Mouse (Mus musculus) mesoderm, embryonic 11.5 days (tissue): Measurements from ENCODE around the gene Repin1.

Source experiments
- DNase-seq: peaks from one replicate; pipeline ENCODE4 v3.0.0-alpha.2; 2012; ENCODE audit warnings: low read depth, low spot score

Repin1 gene

GRCm38 (mm10) chr6:48626464-48626863 lies 32.8 kb downstream of the Repin1 start, which contains the start of gene AI854703:
Gene AI854703, plus strand, starts transcription at chr6:48626764.
- no peak for DNase-seq

- peak; percentile 59 for DNase-seq
Measured at GRCm38 (mm10) chr6:48626984-48627383, 33.3 kb downstream of the Repin1 start.

- no peak for DNase-seq
Measured at GRCm38 (mm10) chr6:48627511-48627924, 33.8 kb downstream of the Repin1 start.

DNA sequence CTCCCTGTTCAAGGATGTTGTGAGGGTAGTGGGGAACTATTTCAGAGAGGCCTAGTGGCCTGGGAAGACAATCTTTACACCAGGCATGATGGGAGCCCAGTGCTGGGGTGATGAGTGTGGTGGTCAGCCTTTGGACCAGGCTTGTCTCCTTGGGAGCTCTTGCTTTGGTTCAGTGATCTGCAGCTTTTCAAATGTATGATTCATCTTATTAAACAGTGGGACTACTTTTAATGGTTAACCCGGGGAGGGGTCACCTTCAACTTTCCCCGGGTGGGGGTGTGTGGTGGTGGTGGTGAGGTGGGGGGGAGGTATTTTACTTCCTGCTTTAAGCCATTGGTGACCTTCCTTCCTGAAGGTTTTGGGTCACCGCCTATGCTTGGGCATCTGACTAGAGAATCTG lies 34.7 kb downstream of the Repin1 start:
- DNase-seq = no peak

DNA sequence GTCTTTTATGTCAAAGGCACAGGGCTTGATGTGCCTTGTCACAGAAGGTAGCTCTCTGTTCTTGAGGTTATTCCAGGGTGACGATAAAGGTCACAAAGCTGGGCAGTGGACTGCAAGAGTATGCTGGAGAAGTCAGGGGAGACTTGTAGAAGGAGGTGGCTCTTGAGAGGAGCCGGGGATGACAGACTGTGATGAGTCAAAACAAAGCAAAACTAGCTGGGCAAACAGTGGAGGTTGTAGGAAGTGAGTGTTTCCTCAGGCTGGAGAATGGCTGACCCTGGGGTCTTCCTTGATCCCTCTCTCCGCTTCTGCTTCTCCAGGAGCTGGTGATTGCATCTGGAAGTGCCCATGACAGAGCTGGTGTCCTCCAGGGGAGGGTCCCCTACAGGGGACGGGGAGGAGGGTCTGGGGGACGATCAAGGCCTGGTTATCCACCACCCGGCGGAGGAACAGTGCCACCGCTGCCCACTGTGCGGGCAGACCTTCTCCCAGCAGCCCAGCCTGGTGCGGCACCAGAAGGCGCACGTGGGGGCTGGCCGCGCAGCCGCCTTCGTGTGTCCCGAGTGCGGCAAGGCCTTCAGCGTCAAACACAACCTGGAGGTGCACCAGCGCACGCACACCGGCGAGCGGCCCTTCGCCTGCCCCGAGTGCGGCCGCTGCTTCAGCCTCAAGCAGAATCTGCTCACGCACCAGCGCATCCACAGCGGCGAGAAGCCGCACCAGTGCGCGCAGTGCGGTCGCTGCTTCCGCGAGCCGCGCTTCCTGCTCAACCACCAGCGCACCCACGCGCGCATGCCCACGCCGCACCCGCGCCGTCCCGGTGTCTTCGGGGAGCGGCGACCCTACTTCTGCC lies 35.4 kb downstream of the Repin1 start:
- peak; percentile 39 for DNase-seq

- no peak for DNase-seq
Measured at GRCm38 (mm10) chr6:48629661-48630034, 36.0 kb downstream of the Repin1 start.

GRCm38 (mm10) chr6:48630831-48631230 lies 37.1 kb downstream of the Repin1 start:
- DNase-seq = no peak

DNA sequence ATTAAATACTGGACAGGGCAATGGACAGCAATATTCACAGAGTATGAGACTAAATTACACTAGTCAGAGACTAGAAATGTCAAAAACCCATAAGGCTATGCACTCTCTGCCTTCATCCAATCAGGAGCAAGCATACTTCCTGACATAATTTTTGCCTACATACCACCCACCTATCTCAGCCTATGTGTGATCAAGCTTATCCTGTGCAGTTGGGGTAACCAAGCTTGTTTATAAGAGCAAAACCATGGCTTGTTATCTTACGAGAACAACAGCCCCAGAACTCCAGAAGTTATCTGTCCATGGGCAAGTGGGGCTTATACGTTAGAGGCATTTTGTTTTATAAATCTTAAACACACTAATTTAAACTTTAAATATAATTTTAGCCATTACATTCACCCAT lies 41.4 kb downstream of the Repin1 start:
- DNase-seq = no peak

DNA sequence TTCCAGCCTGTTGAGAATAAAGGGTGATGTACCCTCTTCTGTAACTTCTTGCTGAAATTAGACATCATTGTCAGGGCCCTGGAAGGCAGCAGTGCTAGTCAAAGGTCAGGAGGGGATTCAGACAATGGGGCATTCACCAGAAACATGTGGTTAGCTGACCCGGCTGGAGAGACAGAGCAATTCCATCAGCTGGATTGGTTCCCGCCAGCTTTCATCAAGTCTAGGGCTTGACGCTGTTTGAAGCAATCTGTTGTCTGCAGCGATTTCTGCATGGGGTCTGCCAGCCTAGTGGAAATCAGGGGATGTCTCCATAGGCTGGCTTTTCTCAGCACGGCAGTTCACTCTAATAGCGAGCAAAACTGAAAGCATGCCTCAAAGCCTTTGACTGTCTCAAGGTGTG lies 42.8 kb downstream of the Repin1 start:
- DNase-seq = no peak

DNA sequence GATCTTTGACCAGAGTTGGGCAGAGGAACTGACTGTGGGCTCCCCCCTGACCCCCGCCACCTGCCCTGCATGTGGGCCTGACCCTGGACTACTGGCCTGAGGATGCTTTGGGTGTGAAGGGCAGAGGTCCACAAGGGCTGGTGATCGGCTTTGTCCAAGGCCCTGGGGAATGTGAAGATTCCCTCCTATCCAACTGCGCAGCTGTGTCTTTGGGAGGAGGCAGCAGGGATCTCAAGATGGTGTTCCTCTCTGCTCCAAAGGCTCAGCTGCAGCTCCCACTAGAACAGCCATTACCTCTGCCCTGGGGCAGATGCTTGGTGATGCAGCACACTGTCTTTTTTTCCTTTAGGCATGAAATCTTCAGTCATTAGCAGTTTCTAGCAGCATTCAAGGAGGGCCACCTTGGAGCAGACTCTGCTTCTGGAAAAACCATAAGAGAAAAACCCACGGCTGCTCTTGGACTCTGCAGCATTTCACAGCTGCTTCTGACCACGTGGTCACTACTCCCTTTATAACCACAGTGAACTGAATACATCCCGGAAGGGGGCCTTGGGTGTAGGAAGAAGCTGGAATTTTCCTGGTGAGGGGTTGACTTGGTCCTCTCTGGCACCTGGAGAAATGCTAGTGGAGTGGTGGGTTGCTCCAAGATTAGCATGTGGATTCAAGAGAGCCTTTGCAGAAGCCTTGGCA lies 44.3 kb downstream of the Repin1 start:
- DNase-seq = no peak

DNA sequence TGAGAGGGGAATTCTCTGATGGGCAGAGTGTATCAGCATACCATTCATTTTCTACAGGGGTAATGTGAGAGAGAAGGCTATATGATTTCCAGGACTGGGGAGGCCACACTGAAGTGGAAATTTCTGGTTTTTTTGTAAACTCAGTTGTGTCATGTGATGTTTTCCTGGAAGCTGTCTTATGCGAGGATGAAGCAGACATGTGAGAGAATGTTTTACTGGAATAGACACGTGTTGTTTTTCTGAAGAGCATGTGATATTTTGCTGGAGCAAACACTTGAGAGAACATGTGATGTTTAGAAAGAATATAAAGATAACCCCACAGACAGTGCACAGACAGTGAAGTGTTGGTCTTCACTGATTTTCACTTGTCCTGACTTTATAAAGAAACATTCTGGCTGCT lies 44.9 kb downstream of the Repin1 start:
- DNase-seq = no peak

- DNase-seq = no peak
Measured at GRCm38 (mm10) chr6:48641391-48641790, 47.7 kb downstream of the Repin1 start.

- peak; percentile 81 for DNase-seq
Measured at GRCm38 (mm10) chr6:48642764-48643292, 49.1 kb downstream of the Repin1 start.

- peak; percentile 73 for DNase-seq
Measured at GRCm38 (mm10) chr6:48645660-48646308, 52.1 kb downstream of the Repin1 start.

DNA sequence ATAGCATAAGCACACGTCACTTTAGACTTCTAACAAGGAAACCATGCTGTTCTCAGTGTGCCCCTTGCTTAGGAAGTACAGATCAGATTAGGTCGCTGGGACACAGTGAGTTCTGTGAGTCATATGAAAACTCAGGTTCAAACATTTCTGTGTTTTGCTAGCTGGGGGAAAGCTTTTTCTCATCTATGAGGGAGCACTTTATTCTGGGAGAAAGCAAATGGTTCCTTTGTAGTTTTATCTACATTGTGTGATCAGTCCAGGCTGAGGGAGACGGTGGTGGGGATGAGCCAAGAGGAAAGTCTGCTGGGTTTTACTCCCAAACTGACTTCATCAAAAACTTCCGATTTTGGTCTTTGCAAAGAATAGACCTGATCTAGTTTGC lies 52.6 kb downstream of the Repin1 start:
- no peak for DNase-seq

DNA sequence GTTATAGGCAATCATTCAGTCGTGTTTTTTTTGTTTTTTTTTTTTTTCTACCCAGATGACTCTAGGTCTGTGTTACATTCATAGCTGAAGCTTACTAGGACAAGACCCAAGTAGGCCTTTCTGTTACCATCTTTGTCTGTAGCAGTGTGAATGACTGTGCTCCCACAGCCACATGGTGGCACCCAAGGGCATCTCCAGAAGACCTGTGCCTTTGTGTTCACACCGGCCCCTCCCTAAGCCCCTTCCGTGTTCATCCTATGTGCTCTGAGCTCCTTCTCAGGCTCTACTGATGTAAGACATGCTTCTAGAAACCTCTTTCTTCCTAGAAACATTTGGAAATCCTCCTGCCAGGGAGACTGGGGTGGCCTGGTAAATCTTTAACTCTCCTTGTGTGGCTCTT lies 53.3 kb downstream of the Repin1 start, which contains the start of gene Gimap8:
Gene Gimap8 (plus strand): TSS at position 240 of the 400 bp plus-strand sequence.
- no peak for DNase-seq

DNA sequence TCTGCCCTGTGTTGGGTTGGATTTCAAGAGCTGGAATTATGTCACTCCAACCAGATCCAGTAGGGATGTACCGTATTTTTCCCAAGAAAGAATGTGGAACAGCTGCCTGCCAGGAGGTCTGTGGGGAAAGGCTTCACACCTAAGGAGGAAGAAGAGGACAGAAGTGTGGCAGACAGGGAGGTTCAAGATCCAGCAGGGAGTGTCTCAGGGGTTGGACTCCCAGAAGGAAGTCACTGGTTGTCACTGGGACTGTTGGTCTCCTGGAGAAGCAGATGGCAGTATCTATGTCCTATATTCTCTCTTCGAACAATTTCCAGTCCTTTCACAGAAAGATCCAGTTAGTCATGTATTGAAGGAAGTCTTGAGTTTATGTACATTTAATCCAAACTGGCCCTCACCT lies 53.9 kb downstream of the Repin1 start:
- no peak for DNase-seq
